ENCODE assay signal across 13 mouse cellular contexts in genomic region chr7:27549597-27549996, GRCm38 (mm10). TPM values are rescaled to one million over a fixed set of nuclear protein-coding genes. Genes with fewer than 3 reads are reported as not detected.
"Had no signal": no experiment of that assay in that cellular context is flagged by ENCODE, and none has a peak within 500 bp of the region (broad histone marks: within the 10 kb centered on the region; RNA-seq: fewer than 3 reads in every experiment).

No protein-coding gene starts in this region.

- H3K36me3 ChIP-seq: kidney, embryonic 15.5 days; limb, embryonic 13.5 days; midbrain, embryonic 10.5 days; neural tube, embryonic 15.5 days had no signal

- DNase-seq: left cerebral cortex, postnatal 4 days; lung, adult 18-20 months; midbrain, embryonic 14.5 days; right cerebral cortex, postnatal 4 days; spleen, adult 18-20 months; thymus, postnatal 36 days had no signal

- H3K27me3 ChIP-seq: kidney, embryonic 15.5 days; limb, embryonic 13.5 days; neural tube, embryonic 15.5 days had no signal

- H3K27ac ChIP-seq: kidney, embryonic 15.5 days; limb, embryonic 13.5 days; liver, embryonic 14.5 days; midbrain, embryonic 10.5 days; neural tube, embryonic 15.5 days had no signal

- H3K9me3 ChIP-seq: kidney, embryonic 15.5 days; limb, embryonic 13.5 days; midbrain, embryonic 10.5 days; neural tube, embryonic 15.5 days had no signal

- H3K4me3 ChIP-seq: kidney, embryonic 15.5 days; limb, embryonic 13.5 days; midbrain, embryonic 10.5 days; myocyte; neural tube, embryonic 15.5 days had no signal

RNA-seq across cellular contexts. Expression of gene Hipk4, which starts 26.5 kb away (rescaled TPM):
- total RNA-seq: liver, adult 2 months had no signal
- polyA plus RNA-seq: liver, adult 2 months had no signal

RNA-seq across cellular contexts. Expression of gene Prx, which starts 50.5 kb away (rescaled TPM):
- total RNA-seq: liver, adult 2 months had no signal
